Mouse (Mus musculus) megakaryocyte, embryonic 14.5 days (primary cell): ENCODE results near the gene Agfg2.

Experiments
- FLI1 ChIP-seq: IDR thresholded peaks from 2 replicates; pipeline ENCODE4 v1.6.1; 2012; ENCODE audit warnings: low read length, inconsistent platforms, mixed read lengths
- GATA1 ChIP-seq: IDR thresholded peaks from 3 replicates; pipeline ENCODE4 v1.6.1; 2012; ENCODE audit warnings: mixed read lengths, low read length, inconsistent platforms, borderline replicate concordance

DNA sequence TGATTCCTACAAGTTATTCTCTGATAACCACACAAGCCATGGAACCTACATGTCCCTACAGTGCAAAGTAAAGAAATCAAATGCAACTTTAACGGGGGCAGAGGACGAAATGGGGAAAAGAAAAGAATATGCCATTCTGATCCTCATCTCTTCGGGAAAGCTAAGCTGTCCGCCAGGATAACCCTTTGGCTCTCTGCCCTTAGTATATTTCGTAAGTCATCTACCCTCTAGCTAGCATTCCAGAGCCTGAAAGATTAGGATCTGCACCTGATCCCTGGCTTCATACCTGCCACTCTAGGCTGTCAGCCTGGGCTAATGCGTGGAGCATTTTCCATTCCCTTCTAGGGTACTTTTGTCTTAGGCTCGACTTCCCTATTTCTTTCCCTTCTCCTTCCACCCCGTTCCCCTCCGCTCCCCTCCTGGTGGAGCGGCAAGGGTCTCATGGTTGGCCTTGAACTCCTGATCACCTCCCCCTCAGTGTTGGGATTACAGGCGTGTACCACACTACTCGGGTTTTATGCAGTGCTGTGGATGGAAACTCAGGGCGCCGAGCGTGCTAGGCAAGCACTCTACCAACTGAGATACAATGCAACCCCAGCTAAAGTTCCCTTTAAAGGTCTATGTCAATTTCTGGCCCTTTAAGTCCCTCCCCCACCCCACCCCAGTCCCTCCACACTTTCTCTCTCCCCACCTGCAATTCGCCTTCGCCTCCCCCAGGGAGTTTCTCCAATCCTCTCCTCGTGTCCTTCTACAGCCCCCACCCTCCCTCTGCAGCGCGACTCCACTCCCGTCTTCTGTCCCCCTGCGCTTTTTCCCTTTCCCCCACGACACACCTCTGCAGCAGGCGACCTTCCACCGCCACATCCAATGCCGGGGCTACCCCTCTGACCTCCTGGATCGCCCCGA, 885 bp downstream of the Agfg2 start:
- TF ChIP-seq GATA1 (no peak), FLI1 (no peak)
